Mouse (Mus musculus): ENCODE measurements around the gene Smarce1. TPM values are rescaled to one million over a fixed set of nuclear protein-coding genes. Genes with fewer than 3 reads are reported as not detected.

The Smarce1 gene
- polyA plus RNA-seq (2015; fragmentation: Nextera tagmentation; extraction: Ambion mirVana) = 62.3 and 66.5 TPM in 2 replicates

- Histone ChIP-seq H3K4me3 (ENCODE audit: low read depth, low read length) (peak within 1 kb of the TSS; percentile 89), H3K4me2 (ENCODE audit: low read depth, low read length) (peak within 1 kb of the TSS; percentile 89), H3K9ac (ENCODE audit: low read depth, low read length) (peak within 1 kb of the TSS; percentile 96), H3K4me1 (ENCODE audit: control insufficient read depth, low read depth, low read length) (peaks cover 19% of the 10 kb centered on the region), H3K27me3 (ENCODE audit: control insufficient read depth, insufficient read depth, low read depth, low read length) (no peaks in the 10 kb centered on the region), H3K27ac (ENCODE audit: low read length) (peak within 1 kb of the TSS; percentile 90), H3K36me3 (ENCODE audit: control insufficient read depth, insufficient read depth) (peaks cover 2% of the 10 kb centered on the region; the same call in 1 of the 2 replicates), H3K9me3 (replicated peaks; ENCODE audit: control insufficient read depth, low read length) (no peaks in the 10 kb centered on the region)
- peak; percentile 76 for ATAC-seq (ENCODE audit: low read depth)
- WGBS (ENCODE audit: insufficient replicate concordance) = under 1% methylated on average over 86 of the region's 87 CpGs
Measured at GRCm38 (mm10) chr11:99230261-99231048, at the start of gene Smarce1. Smarce1 (minus strand) TSS chr11:99231017.

GRCm38 (mm10) chr11:99279986-99280385 is 49.2 kb upstream of the Smarce1 start:
- WGBS (ENCODE audit: insufficient replicate concordance) = 39% methylated on average over 5 of the region's 5 CpGs
- no peak overlapping the region for H3K27ac ChIP-seq (ENCODE audit: low read length)
- ATAC-seq (ENCODE audit: low read depth) = no peak
- H3K27me3 ChIP-seq (ENCODE audit: control insufficient read depth, insufficient read depth, low read depth, low read length) = no peaks in the 10 kb centered on the region; the same call in 1 of the 2 replicates
- H3K4me1 ChIP-seq (ENCODE audit: control insufficient read depth, low read depth, low read length) = no peaks in the 10 kb centered on the region
- H3K4me3 ChIP-seq (ENCODE audit: low read depth, low read length) = no peak overlapping the region
- H3K36me3 ChIP-seq (ENCODE audit: control insufficient read depth, insufficient read depth) = no peaks in the 10 kb centered on the region
- H3K4me2 ChIP-seq (ENCODE audit: low read depth, low read length) = no peak overlapping the region
- no peaks in the 10 kb centered on the region for H3K9me3 ChIP-seq (replicated peaks; ENCODE audit: control insufficient read depth, low read length)
- H3K9ac ChIP-seq (ENCODE audit: low read depth, low read length) = no peak overlapping the region

- H3K4me1 ChIP-seq (ENCODE audit: control insufficient read depth, low read depth, low read length) = no peaks in the 10 kb centered on the region
- no peak for ATAC-seq (ENCODE audit: low read depth)
- no peaks in the 10 kb centered on the region for H3K9me3 ChIP-seq (replicated peaks; ENCODE audit: control insufficient read depth, low read length)
Measured at GRCm38 (mm10) chr11:99276786-99277185, 46.0 kb upstream of the Smarce1 start.

GRCm38 (mm10) chr11:99275624-99276023 is 44.8 kb upstream of the Smarce1 start:
- ATAC-seq (ENCODE audit: low read depth) = peak; percentile 84
- H3K4me2 ChIP-seq (ENCODE audit: low read depth, low read length) = no peak overlapping the region
- H3K36me3 ChIP-seq (ENCODE audit: control insufficient read depth, insufficient read depth) = no peaks in the 10 kb centered on the region
- H3K4me1 ChIP-seq (ENCODE audit: control insufficient read depth, low read depth, low read length) = no peaks in the 10 kb centered on the region
- H3K27ac ChIP-seq (ENCODE audit: low read length) = no peak overlapping the region
- no peaks in the 10 kb centered on the region for H3K9me3 ChIP-seq (replicated peaks; ENCODE audit: control insufficient read depth, low read length)
- 46% methylated on average over 6 of the region's 6 CpGs for WGBS (ENCODE audit: insufficient replicate concordance)
- H3K9ac ChIP-seq (ENCODE audit: low read depth, low read length) = no peak overlapping the region
- no peak overlapping the region for H3K4me3 ChIP-seq (ENCODE audit: low read depth, low read length)
- no peaks in the 10 kb centered on the region for H3K27me3 ChIP-seq (ENCODE audit: control insufficient read depth, insufficient read depth, low read depth, low read length)

More at GRCm38 (mm10) chr11:99276786-99277185, 46.0 kb upstream of the Smarce1 start:
- Histone ChIP-seq H3K27me3 (ENCODE audit: control insufficient read depth, insufficient read depth, low read depth, low read length) (no peaks in the 10 kb centered on the region), H3K4me2 (ENCODE audit: low read depth, low read length) (no peak overlapping the region), H3K4me3 (ENCODE audit: low read depth, low read length) (no peak overlapping the region), H3K9ac (ENCODE audit: low read depth, low read length) (no peak overlapping the region), H3K27ac (ENCODE audit: low read length) (no peak overlapping the region), H3K36me3 (ENCODE audit: control insufficient read depth, insufficient read depth) (no peaks in the 10 kb centered on the region)
- WGBS (ENCODE audit: insufficient replicate concordance) = 45% methylated on average over 7 of the region's 7 CpGs

GRCm38 (mm10) chr11:99272721-99273120 is 41.9 kb upstream of the Smarce1 start:
- H3K36me3 ChIP-seq (ENCODE audit: control insufficient read depth, insufficient read depth) = no peaks in the 10 kb centered on the region
- H3K4me3 ChIP-seq (ENCODE audit: low read depth, low read length) = no peak overlapping the region
- H3K9me3 ChIP-seq (replicated peaks; ENCODE audit: control insufficient read depth, low read length) = no peaks in the 10 kb centered on the region
- H3K27me3 ChIP-seq (ENCODE audit: control insufficient read depth, insufficient read depth, low read depth, low read length) = no peaks in the 10 kb centered on the region
- no peak overlapping the region for H3K4me2 ChIP-seq (ENCODE audit: low read depth, low read length)
- no peaks in the 10 kb centered on the region for H3K4me1 ChIP-seq (ENCODE audit: control insufficient read depth, low read depth, low read length)
- no peak overlapping the region for H3K27ac ChIP-seq (ENCODE audit: low read length)
- ATAC-seq (ENCODE audit: low read depth) = no peak
- H3K9ac ChIP-seq (ENCODE audit: low read depth, low read length) = no peak overlapping the region
- 64% methylated on average over 4 of the region's 4 CpGs for WGBS (ENCODE audit: insufficient replicate concordance)

- Histone ChIP-seq H3K9me3 (replicated peaks; ENCODE audit: control insufficient read depth, low read length) (no peaks in the 10 kb centered on the region), H3K27ac (ENCODE audit: low read length) (no peak overlapping the region), H3K4me2 (ENCODE audit: low read depth, low read length) (no peak overlapping the region), H3K9ac (ENCODE audit: low read depth, low read length) (no peak overlapping the region), H3K27me3 (ENCODE audit: control insufficient read depth, insufficient read depth, low read depth, low read length) (no peaks in the 10 kb centered on the region), H3K36me3 (ENCODE audit: control insufficient read depth, insufficient read depth) (no peaks in the 10 kb centered on the region), H3K4me3 (ENCODE audit: low read depth, low read length) (no peak overlapping the region), H3K4me1 (ENCODE audit: control insufficient read depth, low read depth, low read length) (no peaks in the 10 kb centered on the region)
- no peak for ATAC-seq (ENCODE audit: low read depth)
- WGBS (ENCODE audit: insufficient replicate concordance) = 63% methylated on average over 7 of the region's 7 CpGs
Measured at GRCm38 (mm10) chr11:99269192-99269591, 38.4 kb upstream of the Smarce1 start.

- H3K4me2 ChIP-seq (ENCODE audit: low read depth, low read length) = no peak overlapping the region
- H3K4me3 ChIP-seq (ENCODE audit: low read depth, low read length) = no peak overlapping the region
- no peak overlapping the region for H3K9ac ChIP-seq (ENCODE audit: low read depth, low read length)
- H3K9me3 ChIP-seq (replicated peaks; ENCODE audit: control insufficient read depth, low read length) = no peaks in the 10 kb centered on the region
- no peaks in the 10 kb centered on the region for H3K27me3 ChIP-seq (ENCODE audit: control insufficient read depth, insufficient read depth, low read depth, low read length)
- 36% methylated on average over 9 of the region's 9 CpGs for WGBS (ENCODE audit: insufficient replicate concordance)
- no peaks in the 10 kb centered on the region for H3K4me1 ChIP-seq (ENCODE audit: control insufficient read depth, low read depth, low read length)
- peak; percentile 19; the same call in 1 of the 2 replicates for ATAC-seq (ENCODE audit: low read depth)
- H3K36me3 ChIP-seq (ENCODE audit: control insufficient read depth, insufficient read depth) = no peaks in the 10 kb centered on the region
- H3K27ac ChIP-seq (ENCODE audit: low read length) = no peak overlapping the region
Measured at GRCm38 (mm10) chr11:99265796-99266195, 35.0 kb upstream of the Smarce1 start.

- Histone ChIP-seq H3K9ac (ENCODE audit: low read depth, low read length) (no peak overlapping the region), H3K36me3 (ENCODE audit: control insufficient read depth, insufficient read depth) (no peaks in the 10 kb centered on the region), H3K9me3 (replicated peaks; ENCODE audit: control insufficient read depth, low read length) (no peaks in the 10 kb centered on the region), H3K4me1 (ENCODE audit: control insufficient read depth, low read depth, low read length) (no peaks in the 10 kb centered on the region), H3K27ac (ENCODE audit: low read length) (no peak overlapping the region), H3K27me3 (ENCODE audit: control insufficient read depth, insufficient read depth, low read depth, low read length) (no peaks in the 10 kb centered on the region), H3K4me3 (ENCODE audit: low read depth, low read length) (no peak overlapping the region), H3K4me2 (ENCODE audit: low read depth, low read length) (no peak overlapping the region)
- ATAC-seq (ENCODE audit: low read depth) = no peak
- WGBS (ENCODE audit: insufficient replicate concordance) = 61% methylated on average over 9 of the region's 9 CpGs
Measured at GRCm38 (mm10) chr11:99265220-99265619, 34.4 kb upstream of the Smarce1 start.

GRCm38 (mm10) chr11:99256213-99256612 is 25.4 kb upstream of the Smarce1 start:
- Histone ChIP-seq H3K4me3 (ENCODE audit: low read depth, low read length) (no peak overlapping the region), H3K27me3 (ENCODE audit: control insufficient read depth, insufficient read depth, low read depth, low read length) (no peaks in the 10 kb centered on the region), H3K4me2 (ENCODE audit: low read depth, low read length) (no peak overlapping the region), H3K27ac (ENCODE audit: low read length) (no peak overlapping the region), H3K4me1 (ENCODE audit: control insufficient read depth, low read depth, low read length) (no peaks in the 10 kb centered on the region), H3K9me3 (replicated peaks; ENCODE audit: control insufficient read depth, low read length) (no peaks in the 10 kb centered on the region), H3K36me3 (ENCODE audit: control insufficient read depth, insufficient read depth) (no peaks in the 10 kb centered on the region), H3K9ac (ENCODE audit: low read depth, low read length) (no peak overlapping the region)
- ATAC-seq (ENCODE audit: low read depth) = no peak
- WGBS (ENCODE audit: insufficient replicate concordance) = 62% methylated on average over 4 of the region's 4 CpGs

Data from liver, embryonic 16.5 days (tissue).